In the genomic region with DNA sequence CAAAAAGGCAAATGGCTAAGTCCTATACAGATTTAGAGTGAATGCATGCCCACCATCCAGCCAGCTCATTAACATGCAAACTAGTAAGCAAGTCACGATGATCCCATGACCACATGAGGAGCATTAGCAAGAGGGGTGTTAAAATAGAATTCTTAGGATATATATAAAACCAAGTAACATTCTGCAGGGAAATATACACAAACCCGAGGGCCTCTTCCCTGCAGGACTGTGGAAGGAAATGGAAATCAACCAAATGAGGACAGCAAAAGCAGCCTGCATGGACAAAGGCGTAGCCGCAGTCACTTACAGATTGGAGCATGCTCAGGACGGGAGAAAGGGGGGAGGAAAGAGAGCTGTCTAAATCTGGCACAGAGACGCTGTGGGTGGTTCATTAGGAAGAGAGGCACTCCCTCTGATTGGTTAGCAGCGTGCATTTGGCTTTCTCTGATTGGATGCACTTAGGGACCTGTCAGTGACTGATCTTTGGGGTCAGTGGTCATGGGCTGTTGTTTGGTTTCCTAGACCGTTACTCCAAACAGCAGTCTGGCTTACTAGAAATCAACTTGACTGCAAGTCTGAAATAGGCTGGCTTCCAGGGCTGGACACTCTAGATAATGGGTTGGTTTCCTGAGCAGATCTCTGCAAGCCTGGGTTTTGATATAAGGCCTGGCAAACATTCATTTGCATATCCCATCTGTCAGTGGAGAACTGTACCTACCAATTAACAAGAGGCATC, we compare ENCODE assay signal across 9 mouse cellular contexts.
A peak's percentile ranks its signal among the peaks of the same experiment; 100 is the strongest.
DNase-seq lines count a peak whose midpoint lies in the region; ATAC-seq and TF ChIP-seq lines count a peak whose summit lies in the region.
"Had no signal": no experiment of that assay in that cellular context is flagged by ENCODE, and none has a peak within 500 bp of the region (broad histone marks: within the 10 kb centered on the region; RNA-seq: fewer than 3 reads in every experiment).

No protein-coding gene starts in this region.

- no peak for TF ChIP-seq CTCF in heart, postnatal 0 days (IDR thresholded peaks at IDR 0.05; ENCODE audit: low read depth)
- no peak for TF ChIP-seq CTCF in lung, postnatal 0 days (IDR thresholded peaks at IDR 0.05)

- H3K36me3 ChIP-seq in forebrain, embryonic 10.5 days (replicated peaks), result no peaks in the 10 kb centered on the region
- H3K36me3 ChIP-seq in heart, postnatal 0 days (replicated peaks; ENCODE audit: control insufficient read depth, insufficient read depth, low read length), result no peaks in the 10 kb centered on the region
- no peaks in the 10 kb centered on the region for H3K36me3 ChIP-seq in lung, postnatal 0 days (ENCODE audit: insufficient read depth, low read length)
- H3K36me3 ChIP-seq: limb, embryonic 15.5 days had no signal

- H3K27me3 ChIP-seq in forebrain, embryonic 10.5 days (ENCODE audit: poor library complexity, severe bottlenecking), result no peaks in the 10 kb centered on the region
- no peaks in the 10 kb centered on the region for H3K27me3 ChIP-seq in heart, postnatal 0 days (ENCODE audit: control insufficient read depth, insufficient read depth, low read length)
- no peaks in the 10 kb centered on the region for H3K27me3 ChIP-seq in lung, postnatal 0 days (replicated peaks; ENCODE audit: insufficient read depth, low read length)
- H3K27me3 ChIP-seq: limb, embryonic 15.5 days had no signal

- no peak for TF ChIP-seq EP300 in heart, postnatal 0 days (IDR thresholded peaks at IDR 0.05; ENCODE audit: low read depth)
- 0 out of 2 replicates have a peak, but pooled peaks have one; percentile 41 for TF ChIP-seq EP300 in lung, postnatal 0 days (IDR thresholded peaks at IDR 0.05)

- H3K27ac ChIP-seq in forebrain, embryonic 10.5 days, result 0 out of 2 replicates have a peak overlapping the region, but pooled peaks have one; percentile 35
- H3K27ac ChIP-seq in heart, postnatal 0 days (ENCODE audit: low read depth), result no peak overlapping the region
- H3K27ac ChIP-seq in lung, postnatal 0 days (ENCODE audit: low read length), result no peak overlapping the region
- H3K27ac ChIP-seq: limb, embryonic 15.5 days had no signal

- intact Hi-C loops in gastrocnemius, postnatal 36 days (cut with DNase I), result loop anchor here (5.0 kb wide), 1 partner anchor 541 kb away; no protein-coding TSS in a partner anchor

- peak; percentile 93 for ATAC-seq in heart, postnatal 0 days (ENCODE audit: insufficient read depth, low read depth)
- ATAC-seq in lung, postnatal 0 days, result peak; percentile 96

- H3K4me3 ChIP-seq in forebrain, embryonic 10.5 days, result no peak overlapping the region
- no peak overlapping the region for H3K4me3 ChIP-seq in heart, postnatal 0 days (ENCODE audit: low read depth, low read length)
- no peak overlapping the region for H3K4me3 ChIP-seq in lung, postnatal 0 days (ENCODE audit: low read depth, low read length)
- H3K4me3 ChIP-seq: limb, embryonic 15.5 days had no signal

- H3K4me1 ChIP-seq in forebrain, embryonic 10.5 days, result peaks cover 11% of the 10 kb centered on the region
- no peaks in the 10 kb centered on the region for H3K4me1 ChIP-seq in heart, postnatal 0 days (ENCODE audit: control insufficient read depth, insufficient read depth)
- no peaks in the 10 kb centered on the region for H3K4me1 ChIP-seq in lung, postnatal 0 days (ENCODE audit: insufficient read depth, low read depth, low read length)
- H3K4me1 ChIP-seq: limb, embryonic 15.5 days had no signal

- peak; percentile 19 for DNase-seq in gastrocnemius, postnatal 25 days
- DNase-seq in gastrocnemius, postnatal 36 days, result no peak
- no peak for DNase-seq in forebrain, embryonic 10.5 days (ENCODE audit: extremely low spot score, low spot score)
- DNase-seq in heart, postnatal 0 days (ENCODE audit: low spot score), result peak; percentile 90
- DNase-seq in kidney, postnatal 10 days, result peak; percentile 76
- peak; percentile 88 for DNase-seq in lung, postnatal 0 days (ENCODE audit: low spot score)
- DNase-seq in retina, postnatal 1 day, result peak; percentile 91
- DNase-seq in gastrocnemius, adult 8-10 months (ENCODE audit: low spot score in 2 of 2), result no peak

- WGBS in forebrain, embryonic 10.5 days, result 53% methylated on average over 8 of the region's 8 CpGs
- WGBS in heart, postnatal 0 days, result 18% methylated on average over 8 of the region's 8 CpGs
- 22% methylated on average over 8 of the region's 8 CpGs for WGBS in lung, postnatal 0 days

- H3K9me3 ChIP-seq in forebrain, embryonic 10.5 days, result no peaks in the 10 kb centered on the region
- H3K9me3 ChIP-seq in heart, postnatal 0 days (replicated peaks; ENCODE audit: control insufficient read depth, low read length), result no peaks in the 10 kb centered on the region
- no peaks in the 10 kb centered on the region for H3K9me3 ChIP-seq in lung, postnatal 0 days (ENCODE audit: low read length)
- H3K9me3 ChIP-seq: limb, embryonic 15.5 days had no signal

- H3K4me2 ChIP-seq in heart, postnatal 0 days (ENCODE audit: low read depth, low read length), result no peak overlapping the region
- no peak overlapping the region for H3K4me2 ChIP-seq in lung, postnatal 0 days (replicated peaks; ENCODE audit: low read depth, low read length)
- H3K4me2 ChIP-seq: limb, embryonic 15.5 days had no signal

- H3K9ac ChIP-seq in heart, postnatal 0 days (replicated peaks; ENCODE audit: low read depth, low read length), result no peak overlapping the region
- no peak overlapping the region for H3K9ac ChIP-seq in lung, postnatal 0 days (replicated peaks; ENCODE audit: low read depth)
- H3K9ac ChIP-seq: limb, embryonic 15.5 days had no signal

Comparison
In these comparisons a context has a peak if more than half of its experiments do, and no peak if none do; other contexts are left out.
1. DNase-seq: peak in gastrocnemius, postnatal 25 days (single experiment), heart, postnatal 0 days (single experiment), kidney, postnatal 10 days (single experiment), lung, postnatal 0 days (single experiment) and retina, postnatal 1 day (single experiment); none in gastrocnemius, postnatal 36 days (0 of 2), forebrain, embryonic 10.5 days (single experiment) and gastrocnemius, adult 8-10 months (0 of 2).